Mouse (Mus musculus) stomach, embryonic 14.5 days (tissue): ENCODE measurements at regions not wholly inside any gene's neighbourhood (a gene's known extent, or its start where the extent isn't known, plus 50 kb on each side); places are given as distances from the start of the nearest gene placed in this dataset.

Experiments used
- ATAC-seq: fragments of 200-750 bp; cut with Nextera tagmentation; 2 replicates; pipeline ENCODE4 v1.8.0; 2017; ENCODE audit warnings: low read depth, moderate TSS enrichment; ENCODE audit not compliant: insufficient number of reproducible peaks, insufficient read depth, low FRiP score
- H3K27ac ChIP-seq: fragments of 300-500 bp; sonication (generic); 2 replicates; pipeline ENCODE4 v1.5.1; 2014; ENCODE audit warnings: mild to moderate bottlenecking, low read length, moderate library complexity, mixed read lengths
- H3K27me3 ChIP-seq: fragments of 300-500 bp; sonication (generic); 2 replicates; pipeline ENCODE4 v1.6.1; 2014; ENCODE audit warnings: low read length, control low read depth, mixed read lengths; ENCODE audit not compliant: control insufficient read depth, insufficient read depth
- H3K36me3 ChIP-seq: fragments of 300-500 bp; sonication (generic); 2 replicates; pipeline ENCODE4 v1.6.1; 2014; ENCODE audit warnings: mild to moderate bottlenecking, control low read depth, low read length, moderate library complexity, mixed read lengths; ENCODE audit not compliant: control insufficient read depth, insufficient read depth
- H3K4me1 ChIP-seq: fragments of 300-500 bp; sonication (generic); 2 replicates; pipeline ENCODE4 v1.6.1; 2014; ENCODE audit warnings: low read length, control low read depth, mixed read lengths; ENCODE audit not compliant: control insufficient read depth, insufficient read depth
- H3K4me2 ChIP-seq: fragments of 300-500 bp; sonication (generic); replicated peaks from 2 replicates; pipeline ENCODE4 v1.6.1; 2014; ENCODE audit warnings: low read depth, low read length, control low read depth
- H3K4me3 ChIP-seq: fragments of 300-500 bp; sonication (generic); 2 replicates; pipeline ENCODE4 v1.5.1; 2014; ENCODE audit warnings: low read depth, low read length, control low read depth
- H3K9ac ChIP-seq: fragments of 300-500 bp; sonication (generic); replicated peaks from 2 replicates; pipeline ENCODE4 v1.6.1; 2014; ENCODE audit warnings: low read depth, mild to moderate bottlenecking, control low read depth, low read length, moderate library complexity, mixed read lengths
- H3K9me3 ChIP-seq: fragments of 300-500 bp; sonication (generic); 2 replicates; pipeline ENCODE4 v1.6.1; 2016; ENCODE audit warnings: low read depth, low read length, control low read depth; ENCODE audit not compliant: control insufficient read depth
- WGBS: fragments of 180-500 bp; shearing (Covaris S2); extraction: QIAGEN DNeasy Blood & Tissue Kit; methylation state at CpG from one replicate; pipeline ENCODE4 v1.1.7; 2014; 5-methylcytosine and 5-hydroxymethylcytosine counted together

DNA sequence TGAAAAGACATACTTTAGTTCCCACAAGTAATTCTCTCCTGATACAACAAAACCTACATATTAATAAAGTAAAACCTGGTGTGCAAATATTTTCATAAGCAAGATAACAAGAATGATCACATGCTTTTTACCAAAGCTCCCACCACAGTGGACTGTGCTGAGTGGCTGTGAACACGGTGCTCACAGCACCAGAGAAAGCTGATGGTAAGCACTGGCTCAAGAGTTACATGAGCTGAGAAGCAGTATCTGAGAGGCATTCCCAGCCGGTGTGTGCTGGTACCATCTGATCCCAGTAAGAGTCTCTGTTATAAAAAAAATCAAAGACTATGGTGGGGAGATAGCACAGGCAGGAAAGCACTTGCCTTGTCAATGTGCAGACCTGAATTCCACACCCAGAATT is 443.5 kb upstream of the Nrp1 start:
- 40% methylated on average over 2 of the region's 2 CpGs for WGBS
- ATAC-seq = no peak
- H3K9me3 ChIP-seq = no peaks in the 10 kb centered on the region

GRCm38 (mm10) chr8:127915591-127916028 is 442.8 kb upstream of the Nrp1 start:
- no peaks in the 10 kb centered on the region for H3K9me3 ChIP-seq
- H3K4me1 ChIP-seq = no peaks in the 10 kb centered on the region
- no peak overlapping the region for H3K27ac ChIP-seq
- H3K4me2 ChIP-seq = no peak overlapping the region
- WGBS = 12% methylated on average over 2 of the region's 2 CpGs
- ATAC-seq = no peak
- no peaks in the 10 kb centered on the region for H3K36me3 ChIP-seq
- H3K27me3 ChIP-seq = no peaks in the 10 kb centered on the region
- H3K4me3 ChIP-seq = no peak overlapping the region
- no peak overlapping the region for H3K9ac ChIP-seq

More for the DNA sequence above, 443.5 kb upstream of the Nrp1 start:
- no peaks in the 10 kb centered on the region for H3K27me3 ChIP-seq
- H3K36me3 ChIP-seq = no peaks in the 10 kb centered on the region
- H3K4me1 ChIP-seq = no peaks in the 10 kb centered on the region
- no peak overlapping the region for H3K4me2 ChIP-seq
- H3K9ac ChIP-seq = no peak overlapping the region
- no peak overlapping the region for H3K27ac ChIP-seq
- H3K4me3 ChIP-seq = no peak overlapping the region

GRCm38 (mm10) chr8:127921925-127922324 is 436.5 kb upstream of the Nrp1 start:
- ATAC-seq = no peak
- H3K36me3 ChIP-seq = no peaks in the 10 kb centered on the region
- H3K4me1 ChIP-seq = no peaks in the 10 kb centered on the region
- H3K4me3 ChIP-seq = no peak overlapping the region
- 94% methylated on average over 1 of the region's 1 CpGs for WGBS
- H3K9me3 ChIP-seq = no peaks in the 10 kb centered on the region
- H3K9ac ChIP-seq = no peak overlapping the region
- H3K4me2 ChIP-seq = no peak overlapping the region
- no peak overlapping the region for H3K27ac ChIP-seq
- H3K27me3 ChIP-seq = no peaks in the 10 kb centered on the region

DNA sequence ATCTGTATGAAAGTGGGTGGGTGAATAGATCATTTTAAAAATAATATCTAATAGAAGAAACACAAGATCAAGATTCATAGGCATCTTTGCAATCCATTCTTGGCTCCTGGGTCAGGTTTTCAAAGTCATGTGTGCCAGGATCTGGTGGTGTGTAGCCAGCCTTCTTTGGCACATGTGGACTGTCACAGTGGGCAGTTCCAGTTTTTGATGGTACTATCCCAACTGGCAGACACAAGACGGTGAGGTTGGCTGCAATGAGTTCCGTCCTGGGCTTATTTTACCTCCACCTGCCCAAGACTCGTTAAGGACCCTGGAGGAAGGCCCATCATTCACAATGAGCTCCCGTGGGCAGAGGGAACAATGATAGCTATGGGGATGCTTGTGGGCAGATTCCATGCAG is 435.1 kb upstream of the Nrp1 start:
- H3K27ac ChIP-seq = no peak overlapping the region
- H3K4me2 ChIP-seq = no peak overlapping the region
- H3K4me1 ChIP-seq = no peaks in the 10 kb centered on the region
- no peak overlapping the region for H3K4me3 ChIP-seq
- H3K36me3 ChIP-seq = no peaks in the 10 kb centered on the region
- no peaks in the 10 kb centered on the region for H3K9me3 ChIP-seq
- no peak for ATAC-seq
- H3K27me3 ChIP-seq = no peaks in the 10 kb centered on the region
- H3K9ac ChIP-seq = no peak overlapping the region
- WGBS = 88% methylated on average over 4 of the region's 4 CpGs

DNA sequence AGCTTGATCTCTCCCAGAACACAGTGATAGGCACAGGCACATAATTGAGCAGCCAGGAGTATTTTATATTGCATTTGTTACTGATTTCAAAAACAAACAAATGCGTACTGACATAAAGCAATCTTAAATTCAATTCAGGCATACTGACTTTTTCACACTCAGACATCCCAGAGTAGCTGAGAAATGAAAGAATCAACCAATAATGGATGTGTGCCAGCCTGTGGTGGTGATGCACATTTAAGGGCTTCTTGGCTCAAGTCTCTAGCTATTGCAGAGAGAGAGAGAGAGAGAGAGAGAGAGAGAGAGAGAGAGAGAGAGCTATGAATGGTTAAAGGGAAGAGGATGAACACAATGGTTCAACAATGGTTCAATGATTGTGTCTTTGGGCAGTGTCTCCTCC is 426.1 kb upstream of the Nrp1 start:
- Histone ChIP-seq H3K27me3 (no peaks in the 10 kb centered on the region), H3K4me2 (no peak overlapping the region), H3K4me3 (no peak overlapping the region), H3K27ac (no peak overlapping the region), H3K36me3 (no peaks in the 10 kb centered on the region), H3K9ac (no peak overlapping the region), H3K9me3 (no peaks in the 10 kb centered on the region), H3K4me1 (no peaks in the 10 kb centered on the region)
- WGBS = 88% methylated on average over 1 of the region's 1 CpGs
- no peak for ATAC-seq

- Histone ChIP-seq H3K4me1 (no peaks in the 10 kb centered on the region), H3K27me3 (no peaks in the 10 kb centered on the region), H3K27ac (no peak overlapping the region), H3K9ac (no peak overlapping the region), H3K4me3 (no peak overlapping the region), H3K9me3 (no peaks in the 10 kb centered on the region), H3K36me3 (no peaks in the 10 kb centered on the region), H3K4me2 (no peak overlapping the region)
- WGBS = 76% methylated on average over 6 of the region's 6 CpGs
- no peak for ATAC-seq
Observed at GRCm38 (mm10) chr8:127936792-127937435, 421.5 kb upstream of the Nrp1 start.

DNA sequence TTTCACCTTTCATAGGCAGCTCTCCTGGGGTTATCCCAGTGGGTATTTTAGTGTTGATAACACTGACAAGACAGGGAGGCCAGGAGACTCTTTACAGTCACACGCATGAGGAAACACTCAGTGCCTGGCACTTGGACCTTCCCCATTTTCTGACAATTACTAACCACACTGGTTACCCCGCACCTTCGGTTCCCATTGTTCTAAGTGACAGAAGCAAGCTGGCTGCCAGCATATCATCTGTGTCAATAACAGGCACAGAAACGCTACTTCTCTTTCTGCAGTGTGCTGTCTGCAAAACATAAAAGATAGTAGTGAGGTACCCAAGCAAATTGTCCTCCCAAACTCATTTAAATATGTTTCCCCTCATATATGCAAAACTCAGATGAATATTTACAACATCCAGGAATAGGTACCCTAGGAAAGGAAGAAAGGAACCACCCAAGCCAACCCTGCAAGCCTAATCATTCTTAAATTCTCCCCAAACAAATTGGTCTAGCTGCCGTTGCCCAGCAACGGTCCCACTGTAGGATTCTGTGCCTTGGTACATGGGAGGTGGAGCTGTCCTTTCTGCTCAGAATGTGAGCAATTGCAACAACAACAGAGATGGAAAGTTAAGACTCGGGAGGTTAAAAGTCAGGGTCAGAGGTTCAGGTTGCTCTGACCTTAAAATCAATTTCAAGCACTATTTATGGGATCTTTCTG is 419.0 kb upstream of the Nrp1 start:
- 45% methylated on average over 7 of the region's 7 CpGs for WGBS
- H3K9ac ChIP-seq = no peak overlapping the region
- H3K4me1 ChIP-seq = no peaks in the 10 kb centered on the region
- H3K4me3 ChIP-seq = no peak overlapping the region
- no peaks in the 10 kb centered on the region for H3K9me3 ChIP-seq
- H3K27me3 ChIP-seq = no peaks in the 10 kb centered on the region
- ATAC-seq = no peak
- no peak overlapping the region for H3K27ac ChIP-seq
- no peaks in the 10 kb centered on the region for H3K36me3 ChIP-seq
- H3K4me2 ChIP-seq = no peak overlapping the region

DNA sequence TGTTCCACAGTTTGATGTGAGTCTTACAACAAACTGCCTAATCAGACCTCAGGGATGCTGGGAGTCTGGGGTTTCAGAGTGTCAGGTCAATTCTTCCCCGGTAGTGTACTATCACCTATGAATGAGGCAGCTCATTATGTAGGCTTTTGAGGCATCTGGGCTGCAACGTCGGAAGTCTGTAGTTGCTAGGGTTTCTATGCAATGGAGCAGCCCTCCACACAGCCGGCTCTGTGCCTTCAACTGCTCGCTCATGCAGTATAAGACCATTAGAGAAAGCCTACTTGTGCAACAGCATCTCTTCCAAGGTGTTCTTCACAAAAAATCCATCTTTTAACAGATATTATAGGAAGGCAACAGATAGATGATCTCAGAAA is 418.4 kb upstream of the Nrp1 start:
- H3K27me3 ChIP-seq = no peaks in the 10 kb centered on the region
- no peak overlapping the region for H3K4me3 ChIP-seq
- H3K4me2 ChIP-seq = no peak overlapping the region
- H3K9me3 ChIP-seq = no peaks in the 10 kb centered on the region
- ATAC-seq = no peak
- no peak overlapping the region for H3K9ac ChIP-seq
- no peak overlapping the region for H3K27ac ChIP-seq
- H3K4me1 ChIP-seq = no peaks in the 10 kb centered on the region
- H3K36me3 ChIP-seq = no peaks in the 10 kb centered on the region
- WGBS = 37% methylated on average over 5 of the region's 5 CpGs

GRCm38 (mm10) chr8:127942319-127942718 is 416.1 kb upstream of the Nrp1 start:
- Histone ChIP-seq H3K9ac (no peak overlapping the region), H3K4me2 (no peak overlapping the region), H3K36me3 (no peaks in the 10 kb centered on the region), H3K27ac (no peak overlapping the region), H3K4me1 (no peaks in the 10 kb centered on the region), H3K4me3 (no peak overlapping the region), H3K27me3 (no peaks in the 10 kb centered on the region), H3K9me3 (no peaks in the 10 kb centered on the region)
- ATAC-seq = no peak
